Comparison of ENCODE assay signal across 10 mouse cellular contexts in the genomic region with DNA sequence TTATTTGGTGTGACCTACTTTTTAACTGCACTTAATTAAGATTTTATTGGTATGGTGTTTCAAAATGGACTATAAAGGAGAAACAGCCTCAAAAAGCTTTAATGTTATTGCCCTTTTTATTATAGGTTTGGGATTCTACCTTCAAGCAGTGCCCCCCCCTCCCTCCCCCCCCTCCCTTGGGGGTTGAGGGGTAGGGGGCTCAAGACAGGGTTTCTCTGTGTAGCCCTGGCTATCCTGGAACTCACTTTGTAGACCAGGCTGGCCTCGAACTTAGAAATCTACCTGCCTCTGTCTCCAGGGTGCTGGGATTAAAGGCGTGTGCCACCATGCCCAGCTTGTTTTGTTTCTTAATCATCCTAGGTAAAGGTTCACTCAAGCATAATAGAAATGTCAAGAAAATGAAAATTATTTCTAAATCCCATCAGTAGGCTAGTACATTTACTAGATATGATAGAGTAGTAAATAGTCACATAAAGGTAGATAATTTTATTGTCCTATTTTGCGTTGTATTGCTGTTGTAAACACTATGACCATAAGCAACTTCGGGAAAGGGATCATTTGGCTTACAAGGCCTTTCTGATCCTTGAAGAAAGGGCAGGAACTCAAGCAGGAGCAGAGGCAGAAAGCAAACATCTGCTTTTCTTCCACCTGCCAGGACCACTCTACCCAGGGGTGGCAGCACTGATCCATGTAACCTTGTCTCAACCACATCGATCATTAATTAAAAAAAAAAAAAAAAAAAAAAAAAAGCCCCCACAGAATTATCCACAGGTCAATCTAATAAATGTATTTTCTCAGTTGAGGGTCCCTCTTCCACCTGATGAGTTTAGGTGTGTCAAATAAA. TPM values are rescaled to one million over a fixed set of nuclear protein-coding genes. Genes with fewer than 3 reads are reported as not detected.
DNase-seq lines count a peak whose midpoint lies in the region; ATAC-seq and TF ChIP-seq lines count a peak whose summit lies in the region.
"Had no signal": no experiment of that assay in that cellular context is flagged by ENCODE, and none has a peak within 500 bp of the region (broad histone marks: within the 10 kb centered on the region; RNA-seq: fewer than 3 reads in every experiment).

No protein-coding gene starts in this region.

- H3K27me3 ChIP-seq in kidney, postnatal 0 days (ENCODE audit: insufficient read depth, low read length), result no peaks in the 10 kb centered on the region
- H3K27me3 ChIP-seq in limb, embryonic 12.5 days, result no peaks in the 10 kb centered on the region
- H3K27me3 ChIP-seq in neural tube, embryonic 15.5 days (replicated peaks), result no peaks in the 10 kb centered on the region

- peak; percentile 37 for DNase-seq in kidney, postnatal 0 days (ENCODE audit: low spot score)
- no peak for DNase-seq in kidney, adult 18-20 months
- peak; percentile 45 for DNase-seq in embryo, embryonic 11 days
- DNase-seq in right cerebral cortex, postnatal 14 days, result no peak
- DNase-seq in testis, postnatal 14 days (ENCODE audit: low spot score), result no peak
- DNase-seq: gastrocnemius, postnatal 10 days; lung, adult 2 months had no signal

- no peaks in the 10 kb centered on the region for H3K9me3 ChIP-seq in kidney, postnatal 0 days (replicated peaks; ENCODE audit: low read length)
- H3K9me3 ChIP-seq in limb, embryonic 12.5 days, result no peaks in the 10 kb centered on the region
- H3K9me3 ChIP-seq in neural tube, embryonic 15.5 days (replicated peaks), result no peaks in the 10 kb centered on the region

- H3K4me2 ChIP-seq in kidney, postnatal 0 days (ENCODE audit: low read length), result no peak overlapping the region
- peak overlapping the region; percentile 61 for H3K4me2 ChIP-seq in limb, embryonic 12.5 days
- peak overlapping the region; percentile 70; the same call in 1 of the 2 replicates for H3K4me2 ChIP-seq in neural tube, embryonic 15.5 days

- no peak; the same call in 1 of the 2 replicates for TF ChIP-seq CTCF in kidney, postnatal 0 days (IDR thresholded peaks at IDR 0.05; ENCODE audit: low read depth)

- no peak overlapping the region for H3K4me3 ChIP-seq in kidney, postnatal 0 days (replicated peaks; ENCODE audit: low read depth, low read length)
- no peak overlapping the region for H3K4me3 ChIP-seq in limb, embryonic 12.5 days (replicated peaks)
- H3K4me3 ChIP-seq in neural tube, embryonic 15.5 days (replicated peaks), result no peak overlapping the region

- no peak for ATAC-seq in kidney, postnatal 0 days (replicated peaks; ENCODE audit: low FRiP score, low read depth)
- ATAC-seq in limb, embryonic 12.5 days (ENCODE audit: insufficient number of reproducible peaks, insufficient read depth, low FRiP score, low TSS enrichment, low read depth), result no peak
- ATAC-seq in neural tube, embryonic 15.5 days (ENCODE audit: low FRiP score), result no peak
- no peak for ATAC-seq in megakaryocyte, adult 5-6 weeks (ENCODE audit: poor library complexity, severe bottlenecking)

- WGBS in kidney, postnatal 0 days, result 34% methylated on average over 5 of the region's 5 CpGs
- WGBS in limb, embryonic 12.5 days, result 20% methylated on average over 5 of the region's 5 CpGs
- 22% methylated on average over 5 of the region's 5 CpGs for WGBS in neural tube, embryonic 15.5 days

- no peak overlapping the region for H3K27ac ChIP-seq in kidney, postnatal 0 days
- H3K27ac ChIP-seq in limb, embryonic 12.5 days, result peak overlapping the region; percentile 94
- no peak overlapping the region for H3K27ac ChIP-seq in neural tube, embryonic 15.5 days (replicated peaks)

- no peak overlapping the region for H3K9ac ChIP-seq in kidney, postnatal 0 days (ENCODE audit: low read depth, low read length)
- H3K9ac ChIP-seq in limb, embryonic 12.5 days (replicated peaks), result no peak overlapping the region
- H3K9ac ChIP-seq in neural tube, embryonic 15.5 days (replicated peaks), result no peak overlapping the region

- H3K36me3 ChIP-seq in kidney, postnatal 0 days (ENCODE audit: insufficient read depth, low read length), result no peaks in the 10 kb centered on the region
- no peaks in the 10 kb centered on the region for H3K36me3 ChIP-seq in limb, embryonic 12.5 days
- no peaks in the 10 kb centered on the region for H3K36me3 ChIP-seq in neural tube, embryonic 15.5 days

- H3K4me1 ChIP-seq in kidney, postnatal 0 days (replicated peaks; ENCODE audit: insufficient read depth, low read length), result peaks cover 7% of the 10 kb centered on the region
- peaks cover 22% of the 10 kb centered on the region for H3K4me1 ChIP-seq in limb, embryonic 12.5 days (replicated peaks)
- peaks cover 18% of the 10 kb centered on the region for H3K4me1 ChIP-seq in neural tube, embryonic 15.5 days

RNA-seq across cellular contexts. Expression of a gene that starts 1.4 kb away (rescaled TPM):
- 2.1 and 2.4 TPM in 2 replicates for polyA plus RNA-seq in kidney, postnatal 0 days (2015; fragmentation: Nextera tagmentation; extraction: Ambion mirVana)
- 8.4 and 8.9 TPM in 2 replicates for polyA plus RNA-seq in limb, embryonic 12.5 days (2016; fragmentation: Nextera tagmentation; extraction: Ambion mirVana)
- 0.87 and 2.3 TPM in 2 replicates for polyA plus RNA-seq in neural tube, embryonic 15.5 days (2015; fragmentation: Nextera tagmentation; extraction: Ambion mirVana)
- total RNA-seq in megakaryocyte, adult 5-6 weeks (2015), result 139 and 162 TPM in 2 replicates
- 615 and 635 TPM in 2 replicates for total RNA-seq in megakaryocyte, adult 5-6 weeks (2017)

RNA-seq across cellular contexts. Expression of a gene that starts 5.8 kb away (rescaled TPM):
- polyA plus RNA-seq in kidney, postnatal 0 days (2015; fragmentation: Nextera tagmentation; extraction: Ambion mirVana), result 5.6 and 7.2 TPM in 2 replicates
- 16.0 and 36.8 TPM in 2 replicates for polyA plus RNA-seq in limb, embryonic 12.5 days (2016; fragmentation: Nextera tagmentation; extraction: Ambion mirVana)
- 3.2 and 5.6 TPM in 2 replicates for polyA plus RNA-seq in neural tube, embryonic 15.5 days (2015; fragmentation: Nextera tagmentation; extraction: Ambion mirVana)
- 37.0 and 141 TPM in 2 replicates for total RNA-seq in megakaryocyte, adult 5-6 weeks (2015)
- 82.6 and 194 TPM in 2 replicates for total RNA-seq in megakaryocyte, adult 5-6 weeks (2017)

RNA-seq across cellular contexts. Expression of a gene that starts 7.0 kb away (rescaled TPM):
- polyA plus RNA-seq in kidney, postnatal 0 days (2015; fragmentation: Nextera tagmentation; extraction: Ambion mirVana), result 21.2 and 27.1 TPM in 2 replicates
- 55.1 and 62.4 TPM in 2 replicates for polyA plus RNA-seq in limb, embryonic 12.5 days (2016; fragmentation: Nextera tagmentation; extraction: Ambion mirVana)
- polyA plus RNA-seq in neural tube, embryonic 15.5 days (2015; fragmentation: Nextera tagmentation; extraction: Ambion mirVana), result 7.9 and 9.5 TPM in 2 replicates
- 5.0 and 7.6 TPM in 2 replicates for total RNA-seq in megakaryocyte, adult 5-6 weeks (2015)
- 3,924 and 4,338 TPM in 2 replicates for total RNA-seq in megakaryocyte, adult 5-6 weeks (2017)

RNA-seq across cellular contexts. Expression of a gene that starts 7.3 kb away (rescaled TPM):
- polyA plus RNA-seq in kidney, postnatal 0 days (2015; fragmentation: Nextera tagmentation; extraction: Ambion mirVana), result 2.1 and 3.7 TPM in 2 replicates
- polyA plus RNA-seq in limb, embryonic 12.5 days (2016; fragmentation: Nextera tagmentation; extraction: Ambion mirVana), result 4.6 and 6.2 TPM in 2 replicates
- polyA plus RNA-seq in neural tube, embryonic 15.5 days (2015; fragmentation: Nextera tagmentation; extraction: Ambion mirVana), result not detected in 2 replicates
- total RNA-seq in megakaryocyte, adult 5-6 weeks (2015), result 262 and 280 TPM in 2 replicates
- 409 and 426 TPM in 2 replicates for total RNA-seq in megakaryocyte, adult 5-6 weeks (2017)

RNA-seq across cellular contexts. Expression of a gene that starts 11.6 kb away (rescaled TPM):
- 0.34 and 0.65 TPM in 2 replicates for polyA plus RNA-seq in kidney, postnatal 0 days (2015; fragmentation: Nextera tagmentation; extraction: Ambion mirVana)
- polyA plus RNA-seq in limb, embryonic 12.5 days (2016; fragmentation: Nextera tagmentation; extraction: Ambion mirVana), result 0.88 and 0.99 TPM in 2 replicates
- polyA plus RNA-seq in neural tube, embryonic 15.5 days (2015; fragmentation: Nextera tagmentation; extraction: Ambion mirVana), result 0.45 and 0.56 TPM in 2 replicates
- 5.8 and 10.7 TPM in 2 replicates for total RNA-seq in megakaryocyte, adult 5-6 weeks (2015)
- 595 and 644 TPM in 2 replicates for total RNA-seq in megakaryocyte, adult 5-6 weeks (2017)

Comparison
In these comparisons a context has a peak if more than half of its experiments do, and no peak if none do; other contexts are left out.
1. DNase-seq: peak in kidney, postnatal 0 days (single experiment) and embryo, embryonic 11 days (single experiment); none in kidney, adult 18-20 months (single experiment), right cerebral cortex, postnatal 14 days (single experiment) and testis, postnatal 14 days (single experiment).